Mouse (Mus musculus): ENCODE results near the gene Shroom4. TPM values are rescaled to one million over a fixed set of nuclear protein-coding genes. Genes with fewer than 3 reads are reported as not detected.

Shroom4 gene
- total RNA-seq, 2 experiments from 2014 or later: 3.9 to 4.8 TPM

DNA sequence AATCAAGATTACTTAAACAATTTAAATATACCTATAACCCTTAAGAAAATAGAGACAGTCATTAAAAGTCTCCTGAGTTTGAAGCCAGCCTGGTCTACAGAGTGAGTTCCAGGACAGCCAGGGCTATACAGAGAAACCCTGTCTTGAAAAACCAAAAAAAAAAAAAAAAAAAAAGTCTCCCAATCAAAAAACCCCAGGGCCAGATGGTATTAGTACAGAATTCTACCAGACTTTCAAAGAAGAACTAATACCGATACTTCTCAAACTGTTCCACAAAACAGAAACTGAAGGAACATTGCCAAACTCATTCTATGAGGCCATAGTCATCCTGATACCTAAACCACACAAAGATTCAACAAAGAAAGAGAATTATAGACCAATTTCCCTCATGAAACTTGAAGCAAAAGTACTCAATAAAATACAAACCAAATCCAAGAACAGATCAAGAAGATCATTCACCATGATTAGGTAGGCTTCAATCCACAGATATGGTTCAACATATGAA is 259.2 kb downstream of the Shroom4 start:
- no peak overlapping the region for H3K4me3 ChIP-seq
- intact Hi-C loops (cut with DNase I): loop anchor here (10.0 kb wide), 1 partner anchor 496 kb away; no protein-coding TSS in a partner anchor
- no peak for DNase-seq (ENCODE audit: extremely low spot score in 1 of 2, low spot score in 2 of 2)
- no peak for TF ChIP-seq CTCF (IDR thresholded peaks at IDR 0.05)
- no peak overlapping the region for H3K27ac ChIP-seq

Other genes with a start within 250 kb of the Shroom4 start
- 10 to 100 TPM; 26.3 TPM for gene Nudt10, start 226.8 kb upstream of the Shroom4 start, total RNA-seq (2021)
- gene Bmp15, start 79.1 kb upstream of the Shroom4 start, total RNA-seq (2021): under 1 TPM; 0.14 to 0.25 TPM

Data from left cerebral cortex, adult 2 months (tissue).